Mouse (Mus musculus) left cerebral cortex, adult 2 months (tissue): ENCODE results near the gene Ssh2. TPM values are rescaled to one million over a fixed set of nuclear protein-coding genes. Genes with fewer than 3 reads are reported as not detected.

ENCODE experiments used
- DNase-seq, 2 experiments: peaks; one replicate each; pipeline ENCODE4 v3.0.0; 2021 to 2022; ENCODE audit warnings: low spot score in 2 of 2, mixed read lengths in 1 of 2; ENCODE audit errors: extremely low spot score in 1 of 2
- H3K27ac ChIP-seq: fragments of 200-600 bp; 2 replicates; pipeline ENCODE4 v1.8.1; 2022
- H3K4me3 ChIP-seq: fragments of 200-600 bp; 2 replicates; pipeline ENCODE4 v1.8.1; 2022
- CTCF ChIP-seq: fragments of 200-600 bp; IDR thresholded peaks from 2 replicates; pipeline ENCODE4 v1.8.1; 2022; ENCODE audit warnings: antibody characterized with exemption, mild to moderate bottlenecking, moderate library complexity
- intact Hi-C: fragments of 180-260 bp; cut with DNase I; formaldehyde crosslinking; loops from one replicate; pipeline ENCODE4 v1.15.1; 2025
- total RNA-seq, 2 experiments: library from RNA; stranded (reverse); gene quantifications; 2 replicates each; pipeline ENCODE4 v1.2.3; 2021

Ssh2 gene
- total RNA-seq, 2 experiments from 2014 or later: 31.6 to 35.0 TPM

DNA sequence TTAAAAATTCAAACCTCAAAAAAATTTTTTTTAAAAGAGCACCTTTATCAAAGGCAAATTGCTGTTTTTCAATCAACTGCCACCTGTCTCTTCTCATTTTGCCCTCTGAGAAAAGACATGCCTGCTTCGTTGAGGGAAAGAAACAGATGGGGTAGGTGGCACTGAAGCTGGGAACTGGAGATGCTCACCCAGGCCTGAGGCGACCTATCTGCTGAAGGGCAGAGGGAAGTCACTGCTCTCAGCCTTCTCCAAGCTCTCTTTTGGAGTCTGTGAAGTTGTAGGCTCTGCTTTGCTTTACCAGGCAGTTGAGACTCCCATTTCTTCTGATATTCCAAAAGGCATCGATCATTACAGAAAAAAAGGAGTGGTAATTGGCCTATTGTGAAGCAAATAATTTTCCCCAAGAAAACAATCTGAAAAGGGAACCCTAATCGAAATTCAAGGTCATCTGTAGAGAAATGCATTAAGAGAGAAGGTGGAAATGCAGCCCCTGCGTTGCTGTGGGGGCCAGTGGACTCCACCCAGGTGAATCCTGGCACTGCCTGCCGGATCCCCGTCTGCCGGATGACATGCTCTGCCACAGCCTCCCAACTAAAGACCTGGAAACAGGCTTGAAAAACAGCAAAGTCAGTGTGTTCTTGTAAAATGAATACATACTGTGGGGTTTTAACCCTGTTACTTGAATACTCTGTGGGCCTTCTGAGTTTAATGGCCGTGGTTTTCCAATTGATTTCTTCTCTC lies 239.9 kb downstream of the Ssh2 start:
- intact Hi-C loops: no loop called here
- DNase-seq: no peak

GRCm38 (mm10) chr11:77456866-77457265 lies 240.8 kb downstream of the Ssh2 start:
- no peak overlapping the region for H3K4me3 ChIP-seq
- H3K27ac ChIP-seq: no peak overlapping the region
- intact Hi-C loops: no loop called here
- no peak for DNase-seq
- no peak for TF ChIP-seq CTCF

More for the DNA sequence above, 239.9 kb downstream of the Ssh2 start:
- no peak for TF ChIP-seq CTCF
- Histone ChIP-seq H3K4me3 (no peak overlapping the region), H3K27ac (no peak overlapping the region)

DNA sequence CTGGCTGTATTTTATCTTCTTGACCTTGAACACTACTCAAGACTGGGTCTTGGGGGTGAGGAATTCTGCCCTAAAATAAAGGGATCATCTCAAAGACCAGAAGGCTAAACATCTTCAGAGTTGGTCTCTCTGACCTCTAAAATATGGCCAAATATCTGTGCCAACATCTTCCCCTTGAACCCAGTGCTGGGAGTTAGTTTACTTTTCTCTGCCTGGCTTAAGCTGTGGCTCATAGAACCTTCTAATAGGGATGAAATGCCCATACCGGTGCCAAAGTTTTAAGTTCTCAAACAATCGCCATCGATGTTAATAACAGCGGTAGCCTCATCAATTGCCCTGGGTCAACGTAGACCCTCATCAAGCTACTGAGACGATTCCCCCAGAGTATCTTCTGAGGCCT lies 245.8 kb downstream of the Ssh2 start:
- intact Hi-C loops: no loop called here
- no peak for DNase-seq
- no peak for TF ChIP-seq CTCF
- peak overlapping the region; percentile 76; the same call in 1 of the 2 replicates for H3K27ac ChIP-seq
- peak overlapping the region; percentile 61 for H3K4me3 ChIP-seq

GRCm38 (mm10) chr11:77462283-77463100 lies 246.4 kb downstream of the Ssh2 start, which contains the start of gene Coro6:
Gene Coro6 (plus strand): TSS chr11:77462411.
- no peak for TF ChIP-seq CTCF
- Histone ChIP-seq H3K27ac (peak within 1 kb of the TSS; percentile 76), H3K4me3 (peak within 1 kb of the TSS; percentile 61)
- peak; percentile 50 for DNase-seq
- intact Hi-C loops: no loop called here

DNA sequence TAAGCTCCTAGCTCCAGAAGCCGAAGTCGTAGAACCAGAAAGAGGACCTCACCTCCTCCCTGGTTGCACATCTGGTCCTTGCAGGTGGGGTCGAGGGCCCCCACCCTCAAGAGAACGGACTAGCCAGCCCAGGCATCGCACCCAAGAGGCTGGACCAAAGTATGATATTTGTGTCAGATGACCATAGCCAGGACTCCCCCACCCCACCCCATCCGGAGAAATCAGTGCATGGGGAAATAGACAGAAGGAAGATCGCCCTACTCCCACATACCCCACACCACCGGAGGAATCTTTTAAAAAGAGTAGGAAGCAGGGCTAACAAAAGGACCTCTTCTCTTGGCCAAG lies 247.0 kb downstream of the Ssh2 start:
- TF ChIP-seq CTCF: no peak
- intact Hi-C loops: no loop called here
- Histone ChIP-seq H3K4me3 (peak overlapping the region; percentile 61), H3K27ac (peak overlapping the region; percentile 76)
- no peak for DNase-seq

GRCm38 (mm10) chr11:77463786-77464185 lies 247.7 kb downstream of the Ssh2 start:
- intact Hi-C loops: no loop called here
- Histone ChIP-seq H3K4me3 (peak overlapping the region; percentile 61), H3K27ac (no peak overlapping the region)
- no peak for TF ChIP-seq CTCF
- DNase-seq: no peak

DNA sequence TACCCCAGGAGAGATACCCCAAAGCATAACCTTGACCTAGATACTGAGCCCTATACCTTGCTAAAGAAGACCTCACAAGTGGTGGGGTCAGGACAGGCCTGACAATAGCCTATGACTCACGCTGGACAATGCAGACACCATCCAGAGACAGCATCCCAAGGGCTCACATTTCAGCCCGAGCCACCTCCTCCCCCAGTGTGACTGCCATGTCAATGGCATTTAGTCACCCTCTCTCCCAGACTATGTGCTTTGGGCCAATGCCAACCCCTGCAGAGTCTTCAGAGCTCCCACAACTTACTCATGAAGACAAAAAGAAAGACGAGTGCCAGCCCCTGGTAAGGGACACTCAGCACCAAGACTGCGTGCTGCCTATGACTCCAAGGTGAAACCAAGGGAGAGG lies 248.6 kb downstream of the Ssh2 start:
- Histone ChIP-seq H3K27ac (no peak overlapping the region), H3K4me3 (no peak overlapping the region)
- no peak for DNase-seq
- intact Hi-C loops: no loop called here
- TF ChIP-seq CTCF: no peak

GRCm38 (mm10) chr11:77465111-77465510 lies 249.0 kb downstream of the Ssh2 start:
- DNase-seq: no peak
- no peak for TF ChIP-seq CTCF
- intact Hi-C loops: no loop called here
- H3K27ac ChIP-seq: no peak overlapping the region
- no peak overlapping the region for H3K4me3 ChIP-seq

DNA sequence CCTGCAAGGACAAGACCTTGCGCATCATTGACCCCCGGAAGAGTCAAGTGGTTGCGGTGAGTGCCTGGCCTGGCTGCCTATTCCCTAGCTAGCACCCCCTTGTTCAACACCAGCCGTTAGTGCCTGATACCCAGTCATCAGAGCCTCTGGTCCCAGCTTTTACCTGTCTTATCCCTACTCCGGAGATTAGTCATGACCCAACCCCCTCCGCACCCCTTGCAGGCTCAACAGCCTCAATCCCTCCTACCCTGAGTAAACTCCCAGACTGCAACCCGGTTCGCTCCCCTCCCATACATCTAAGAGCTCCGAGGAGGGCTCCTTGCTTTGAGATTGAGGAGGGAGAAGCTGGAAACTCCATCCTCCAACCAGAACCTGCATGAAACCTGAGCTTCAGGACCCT lies 250.5 kb downstream of the Ssh2 start:
- intact Hi-C loops: no loop called here
- no peak for TF ChIP-seq CTCF
- DNase-seq: no peak
- H3K4me3 ChIP-seq: no peak overlapping the region
- no peak overlapping the region for H3K27ac ChIP-seq

- no peak overlapping the region for H3K4me3 ChIP-seq
- H3K27ac ChIP-seq: no peak overlapping the region
- TF ChIP-seq CTCF: peak; percentile 75
- intact Hi-C loops: no loop called here
- DNase-seq: peak; percentile 70 to 73
Measured at GRCm38 (mm10) chr11:77467157-77467556, 251.1 kb downstream of the Ssh2 start.

GRCm38 (mm10) chr11:77467784-77468183 lies 251.7 kb downstream of the Ssh2 start:
- intact Hi-C loops: no loop called here
- 0 out of 2 replicates have a peak overlapping the region, but pooled peaks have one; percentile 15 for H3K4me3 ChIP-seq
- peak; percentile 76 to 82 for DNase-seq
- TF ChIP-seq CTCF: peak; percentile 83
- H3K27ac ChIP-seq: no peak overlapping the region

DNA sequence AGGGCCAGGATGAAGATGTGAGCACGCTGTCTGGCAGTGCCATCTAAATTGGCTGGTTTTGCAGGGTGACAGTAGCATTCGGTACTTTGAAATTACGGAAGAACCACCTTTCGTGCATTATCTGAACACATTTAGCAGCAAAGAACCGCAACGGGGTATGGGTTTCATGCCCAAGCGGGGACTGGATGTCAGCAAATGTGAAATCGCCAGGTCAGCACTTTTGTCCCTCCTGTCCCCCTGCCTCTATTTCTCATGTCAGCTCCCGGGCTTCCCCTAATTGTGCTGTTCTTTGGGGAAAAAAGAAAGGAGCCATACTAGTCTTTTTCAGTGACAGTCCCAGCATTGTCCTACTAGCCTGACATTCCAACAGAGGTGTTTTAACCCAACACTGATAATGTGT lies 252.3 kb downstream of the Ssh2 start:
- no peak for DNase-seq
- Histone ChIP-seq H3K27ac (no peak overlapping the region), H3K4me3 (no peak overlapping the region)
- TF ChIP-seq CTCF: no peak
- intact Hi-C loops: no loop called here

DNA sequence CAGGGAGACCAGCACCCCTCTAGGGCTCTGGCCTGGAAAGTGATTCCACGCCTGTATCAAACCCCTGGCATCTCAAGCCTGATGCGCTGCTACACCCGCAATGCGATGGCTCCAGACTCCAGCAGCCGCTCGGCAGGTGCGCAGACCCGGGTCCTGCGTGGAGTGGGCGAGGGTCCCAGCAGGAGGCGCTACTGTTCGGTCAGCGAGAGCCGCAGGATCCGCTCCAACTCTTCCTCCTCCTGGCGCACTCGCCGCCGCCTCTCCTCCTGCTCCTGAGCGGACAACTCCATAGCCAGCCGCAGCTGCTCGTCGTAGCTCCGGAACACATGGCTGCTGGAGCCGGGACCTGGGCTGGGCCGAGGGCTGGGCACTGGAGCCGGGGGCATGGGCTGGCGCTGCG lies 255.3 kb downstream of the Ssh2 start:
- Histone ChIP-seq H3K4me3 (no peak overlapping the region), H3K27ac (no peak overlapping the region)
- DNase-seq: no peak
- no peak for TF ChIP-seq CTCF
- intact Hi-C loops: no loop called here
